Mouse (Mus musculus) C2C12 (cell line): ENCODE measurements around the gene Prkcsh.

ENCODE experiments used
- CTCF ChIP-seq: IDR thresholded peaks from one replicate; pipeline ENCODE4 v1.5.1; 2011; ENCODE audit not compliant: control insufficient read depth, insufficient read depth, insufficient read length
- MAX ChIP-seq: IDR thresholded peaks from one replicate; pipeline ENCODE4 v1.6.1; 2011; ENCODE audit warnings: mild to moderate bottlenecking, control low read depth

DNA sequence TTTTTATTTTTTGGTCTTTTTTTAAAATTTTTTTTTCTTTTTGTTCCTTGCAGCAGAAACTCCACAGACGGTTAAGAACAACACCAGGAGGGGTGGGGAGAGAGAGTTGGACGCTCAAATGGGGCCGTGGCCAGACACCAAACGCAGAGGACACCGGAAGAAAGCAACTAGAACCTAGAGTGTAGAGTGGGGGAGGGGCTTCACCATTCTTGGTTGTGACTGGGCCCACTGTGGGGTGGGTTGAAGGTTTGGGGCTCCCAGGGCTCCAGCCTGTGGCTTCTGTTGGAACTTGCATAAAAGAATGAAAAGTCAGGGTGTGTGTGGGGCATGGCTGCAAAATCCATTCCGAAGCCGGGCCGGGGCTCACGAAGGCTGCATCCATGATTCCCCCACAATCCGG, 13.6 kb downstream of the Prkcsh start:
- no peak for TF ChIP-seq CTCF
- no peak for TF ChIP-seq MAX
